Mouse (Mus musculus) retina, adult 2 months (tissue): ENCODE data around the gene Rhoq.

Experiments used
- DNase-seq: peaks from one replicate; pipeline ENCODE4 v3.0.0-alpha.2; 2012; ENCODE audit warnings: low read depth, low spot score

Gene Rhoq

GRCm38 (mm10) chr17:86963586-86963902 is 662 bp downstream of the Rhoq start:
- no peak for DNase-seq

GRCm38 (mm10) chr17:86964041-86964440 is 1.2 kb downstream of the Rhoq start:
- no peak for DNase-seq

- peak; percentile 42 for DNase-seq
Observed at GRCm38 (mm10) chr17:86964502-86964901, 1.6 kb downstream of the Rhoq start.

GRCm38 (mm10) chr17:86965121-86965520 is 2.2 kb downstream of the Rhoq start:
- DNase-seq: no peak

- no peak for DNase-seq
Observed at GRCm38 (mm10) chr17:86966040-86966439, 3.2 kb downstream of the Rhoq start.

GRCm38 (mm10) chr17:86967048-86967447 is 4.2 kb downstream of the Rhoq start:
- no peak for DNase-seq

GRCm38 (mm10) chr17:86967536-86968525 is 4.9 kb downstream of the Rhoq start:
- DNase-seq: no peak

GRCm38 (mm10) chr17:86968581-86968980 is 5.7 kb downstream of the Rhoq start:
- DNase-seq: no peak

- DNase-seq: no peak
Observed at GRCm38 (mm10) chr17:86969582-86969981, 6.7 kb downstream of the Rhoq start.

GRCm38 (mm10) chr17:86970026-86970750 is 7.3 kb downstream of the Rhoq start:
- no peak for DNase-seq

GRCm38 (mm10) chr17:86971036-86971435 is 8.2 kb downstream of the Rhoq start:
- DNase-seq: no peak

GRCm38 (mm10) chr17:86971860-86972259 is 9.0 kb downstream of the Rhoq start:
- no peak for DNase-seq

GRCm38 (mm10) chr17:86973097-86973496 is 10.2 kb downstream of the Rhoq start:
- DNase-seq: no peak

GRCm38 (mm10) chr17:86976387-86976786 is 13.5 kb downstream of the Rhoq start:
- DNase-seq: no peak

GRCm38 (mm10) chr17:86978496-86978895 is 15.6 kb downstream of the Rhoq start:
- DNase-seq: no peak

- no peak for DNase-seq
Observed at GRCm38 (mm10) chr17:86981205-86981604, 18.3 kb downstream of the Rhoq start.

- no peak for DNase-seq
Observed at GRCm38 (mm10) chr17:86981701-86982100, 18.8 kb downstream of the Rhoq start.

GRCm38 (mm10) chr17:86982497-86982896 is 19.6 kb downstream of the Rhoq start:
- DNase-seq: no peak

GRCm38 (mm10) chr17:86986449-86987138 is 23.7 kb downstream of the Rhoq start:
- no peak for DNase-seq

- no peak for DNase-seq
Observed at GRCm38 (mm10) chr17:86988161-86988560, 25.3 kb downstream of the Rhoq start.

- DNase-seq: no peak
Observed at GRCm38 (mm10) chr17:86988601-86989184, 25.8 kb downstream of the Rhoq start.

GRCm38 (mm10) chr17:86991306-86991705 is 28.4 kb downstream of the Rhoq start:
- DNase-seq: no peak
